Mouse (Mus musculus) layer of hippocampus, adult 9-10 months (tissue): ENCODE data around the gene Magi2.
"Not testable (repeated sequence)": the region's sequence is repeated elsewhere in the genome, so short reads cannot be mapped to it uniquely, and the experiment has no call there.

Experiments
- DNase-seq: peaks from one replicate; pipeline ENCODE4 v3.0.0; 2022; ENCODE audit warnings: low spot score

Magi2 gene

GRCm38 (mm10) chr5:20249382-20249781, 1022.5 kb downstream of the Magi2 start:
- DNase-seq = no peak

- DNase-seq = no peak
Observed at GRCm38 (mm10) chr5:20251541-20251940, 1024.7 kb downstream of the Magi2 start.

- no peak for DNase-seq
Observed at GRCm38 (mm10) chr5:20256150-20256868, 1029.5 kb downstream of the Magi2 start.

GRCm38 (mm10) chr5:20256933-20257332, 1030.1 kb downstream of the Magi2 start:
- DNase-seq = no peak

- DNase-seq = no peak
Observed at GRCm38 (mm10) chr5:20257419-20257818, 1030.6 kb downstream of the Magi2 start.

- DNase-seq = no peak
Observed at GRCm38 (mm10) chr5:20259719-20260118, 1032.9 kb downstream of the Magi2 start.

- DNase-seq = not testable (repeated sequence)
Observed at GRCm38 (mm10) chr5:20272680-20273079, 1045.8 kb downstream of the Magi2 start.

GRCm38 (mm10) chr5:20275632-20276031, 1048.8 kb downstream of the Magi2 start:
- DNase-seq = no peak

GRCm38 (mm10) chr5:20285080-20285840, 1058.4 kb downstream of the Magi2 start:
- no peak for DNase-seq

GRCm38 (mm10) chr5:20294521-20294920, 1067.7 kb downstream of the Magi2 start:
- no peak for DNase-seq

- DNase-seq = no peak
Observed at GRCm38 (mm10) chr5:20299816-20300215, 1073.0 kb downstream of the Magi2 start.

GRCm38 (mm10) chr5:20303056-20303965, 1076.5 kb downstream of the Magi2 start:
- DNase-seq = no peak

GRCm38 (mm10) chr5:20320970-20321369, 1094.1 kb downstream of the Magi2 start:
- no peak for DNase-seq

GRCm38 (mm10) chr5:20325290-20325689, 1098.5 kb downstream of the Magi2 start:
- no peak for DNase-seq

GRCm38 (mm10) chr5:20328901-20329300, 1102.1 kb downstream of the Magi2 start:
- no peak for DNase-seq

- no peak for DNase-seq
Observed at GRCm38 (mm10) chr5:20330025-20330424, 1103.2 kb downstream of the Magi2 start.

GRCm38 (mm10) chr5:20332574-20332973, 1105.7 kb downstream of the Magi2 start:
- no peak for DNase-seq

- DNase-seq = no peak
Observed at GRCm38 (mm10) chr5:20334549-20334948, 1107.7 kb downstream of the Magi2 start.

GRCm38 (mm10) chr5:20352941-20353340, 1126.1 kb downstream of the Magi2 start:
- DNase-seq = no peak

- no peak for DNase-seq
Observed at GRCm38 (mm10) chr5:20358437-20358836, 1131.6 kb downstream of the Magi2 start.

GRCm38 (mm10) chr5:20359021-20359420, 1132.2 kb downstream of the Magi2 start:
- DNase-seq = no peak

- no peak for DNase-seq
Observed at GRCm38 (mm10) chr5:20362154-20362553, 1135.3 kb downstream of the Magi2 start.
